Mouse (Mus musculus): ENCODE results near the gene Amdhd1. TPM values are rescaled to one million over a fixed set of nuclear protein-coding genes. Genes with fewer than 3 reads are reported as not detected.

Gene Amdhd1
- polyA plus RNA-seq, 2 experiments, result 5.7 to 9.7 TPM

- TF ChIP-seq EP300 (IDR thresholded peaks at IDR 0.05; ENCODE audit: low read depth) (no peak), CTCF (IDR thresholded peaks at IDR 0.05; ENCODE audit: low read depth) (no peak)
- no peaks in the 10 kb centered on the region for H3K36me3 ChIP-seq (replicated peaks; ENCODE audit: control insufficient read depth, insufficient read depth, low read depth)
- no peak overlapping the region for H3K4me2 ChIP-seq (ENCODE audit: low read depth)
- H3K4me1 ChIP-seq (replicated peaks; ENCODE audit: control insufficient read depth in 2 of 2, insufficient read depth in 2 of 2, low read length in 1 of 2), result peaks cover 0 to 10% of the 10 kb centered on the region in 2 experiments; a peak in 1 of 4 replicates
- WGBS (ENCODE audit: insufficient replicate concordance), result 23% methylated on average over 4 of the region's 4 CpGs
- no peak overlapping the region for H3K27ac ChIP-seq
- H3K4me3 ChIP-seq (ENCODE audit: insufficient read depth in 1 of 2, low read depth in 2 of 2, low read length in 2 of 2), result no peak overlapping the region
- ATAC-seq (ENCODE audit: insufficient read depth) (no peak), DNase-seq (ENCODE audit: low read depth in 3 of 3, low spot score in 3 of 3) (no peak)
- no peaks in the 10 kb centered on the region for H3K9me3 ChIP-seq (ENCODE audit: control insufficient read depth, low read length)
- H3K9ac ChIP-seq (replicated peaks), result no peak overlapping the region
- no peaks in the 10 kb centered on the region for H3K27me3 ChIP-seq (ENCODE audit: control insufficient read depth, insufficient read depth, low read length)
These were observed 18.8 kb downstream of the Amdhd1 start for GRCm38 (mm10) chr10:93520994-93521393.

DNA sequence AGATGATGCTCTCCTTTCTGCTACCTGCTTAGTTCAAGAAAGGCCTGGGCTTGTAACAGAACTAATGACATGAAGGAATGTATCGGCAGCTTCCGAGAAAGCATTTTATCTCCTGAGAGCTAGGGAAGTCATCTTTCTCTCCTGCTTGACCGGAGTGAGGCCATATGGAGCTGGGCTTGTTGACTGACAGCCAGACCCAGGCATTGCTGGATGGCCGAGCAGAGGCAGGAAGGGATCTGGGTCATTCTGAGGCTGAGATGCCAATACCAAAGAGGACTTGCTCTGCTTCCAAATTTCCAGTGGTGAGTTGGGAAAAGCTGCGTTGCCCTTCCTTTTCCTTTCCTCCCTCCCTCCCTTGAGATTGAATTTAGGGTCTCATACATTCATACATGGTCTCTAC lies 20.1 kb downstream of the Amdhd1 start:
- Histone ChIP-seq H3K27ac (no peak overlapping the region), H3K9ac (replicated peaks) (no peak overlapping the region), H3K4me1 (replicated peaks; ENCODE audit: control insufficient read depth in 2 of 2, insufficient read depth in 2 of 2, low read length in 1 of 2) (peaks cover 0 to 12% of the 10 kb centered on the region in 2 experiments; a peak in 2 of 4 replicates), H3K27me3 (ENCODE audit: control insufficient read depth, insufficient read depth, low read length) (no peaks in the 10 kb centered on the region), H3K4me3 (ENCODE audit: insufficient read depth in 1 of 2, low read depth in 2 of 2, low read length in 2 of 2) (no peak overlapping the region), H3K36me3 (replicated peaks; ENCODE audit: control insufficient read depth, insufficient read depth, low read depth) (no peaks in the 10 kb centered on the region), H3K4me2 (ENCODE audit: low read depth) (no peak overlapping the region), H3K9me3 (ENCODE audit: control insufficient read depth, low read length) (no peaks in the 10 kb centered on the region)
- TF ChIP-seq EP300 (IDR thresholded peaks at IDR 0.05; ENCODE audit: low read depth) (no peak), CTCF (IDR thresholded peaks at IDR 0.05; ENCODE audit: low read depth) (no peak)
- ATAC-seq (ENCODE audit: insufficient read depth) (no peak), DNase-seq (ENCODE audit: low read depth in 3 of 3, low spot score in 3 of 3) (no peak)
- WGBS (ENCODE audit: insufficient replicate concordance), result 70% methylated on average over 5 of the region's 5 CpGs

GRCm38 (mm10) chr10:93519159-93519558 lies 20.7 kb downstream of the Amdhd1 start:
- ATAC-seq (ENCODE audit: insufficient read depth) (no peak), DNase-seq (ENCODE audit: low read depth in 3 of 3, low spot score in 3 of 3) (no peak)
- Histone ChIP-seq H3K27ac (no peak overlapping the region), H3K4me3 (ENCODE audit: insufficient read depth in 1 of 2, low read depth in 2 of 2, low read length in 2 of 2) (no peak overlapping the region), H3K9ac (replicated peaks) (no peak overlapping the region), H3K4me2 (ENCODE audit: low read depth) (no peak overlapping the region), H3K4me1 (replicated peaks; ENCODE audit: control insufficient read depth in 2 of 2, insufficient read depth in 2 of 2, low read length in 1 of 2) (peaks cover 0 to 12% of the 10 kb centered on the region in 2 experiments; a peak in 2 of 4 replicates), H3K36me3 (replicated peaks; ENCODE audit: control insufficient read depth, insufficient read depth, low read depth) (no peaks in the 10 kb centered on the region), H3K27me3 (ENCODE audit: control insufficient read depth, insufficient read depth, low read length) (no peaks in the 10 kb centered on the region), H3K9me3 (ENCODE audit: control insufficient read depth, low read length) (no peaks in the 10 kb centered on the region)
- WGBS (ENCODE audit: insufficient replicate concordance), result 71% methylated on average over 8 of the region's 8 CpGs
- TF ChIP-seq CTCF (IDR thresholded peaks at IDR 0.05; ENCODE audit: low read depth), result no peak
- TF ChIP-seq EP300 (IDR thresholded peaks at IDR 0.05; ENCODE audit: low read depth), result no peak

DNA sequence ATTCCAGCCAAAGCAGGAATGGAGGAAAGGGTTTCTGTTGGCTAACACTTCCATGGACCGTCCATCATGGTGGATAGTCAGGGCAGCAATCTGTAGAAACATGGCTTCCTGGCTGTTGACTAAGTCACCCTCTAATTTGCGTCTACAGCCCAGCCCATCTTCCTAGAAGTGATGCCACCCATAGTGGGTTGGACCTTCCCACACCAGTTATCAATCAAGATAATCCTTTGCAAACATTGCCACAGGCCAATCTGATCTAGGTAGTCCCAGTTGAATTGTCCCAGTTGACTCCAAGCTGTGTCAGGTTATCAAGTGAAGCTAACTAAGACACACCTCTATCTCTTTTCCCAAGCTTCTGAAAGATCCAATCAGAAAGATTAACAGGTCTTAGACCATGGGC lies 21.2 kb downstream of the Amdhd1 start:
- H3K36me3 ChIP-seq (replicated peaks; ENCODE audit: control insufficient read depth, insufficient read depth, low read depth), result no peaks in the 10 kb centered on the region
- no peak overlapping the region for H3K9ac ChIP-seq (replicated peaks)
- H3K27ac ChIP-seq, result no peak overlapping the region
- H3K9me3 ChIP-seq (ENCODE audit: control insufficient read depth, low read length), result no peaks in the 10 kb centered on the region
- ATAC-seq (ENCODE audit: insufficient read depth) (no peak), DNase-seq (ENCODE audit: low read depth in 3 of 3, low spot score in 3 of 3) (no peak)
- H3K4me3 ChIP-seq (ENCODE audit: insufficient read depth in 1 of 2, low read depth in 2 of 2, low read length in 2 of 2), result no peak overlapping the region
- WGBS (ENCODE audit: insufficient replicate concordance), result 64% methylated on average over 2 of the region's 2 CpGs
- H3K4me1 ChIP-seq (replicated peaks; ENCODE audit: control insufficient read depth in 2 of 2, insufficient read depth in 2 of 2, low read length in 1 of 2), result peaks cover 0 to 12% of the 10 kb centered on the region in 2 experiments; a peak in 2 of 4 replicates
- H3K27me3 ChIP-seq (ENCODE audit: control insufficient read depth, insufficient read depth, low read length), result no peaks in the 10 kb centered on the region
- H3K4me2 ChIP-seq (ENCODE audit: low read depth), result no peak overlapping the region
- TF ChIP-seq EP300 (IDR thresholded peaks at IDR 0.05; ENCODE audit: low read depth), result no peak
- no peak for TF ChIP-seq CTCF (IDR thresholded peaks at IDR 0.05; ENCODE audit: low read depth)

DNA sequence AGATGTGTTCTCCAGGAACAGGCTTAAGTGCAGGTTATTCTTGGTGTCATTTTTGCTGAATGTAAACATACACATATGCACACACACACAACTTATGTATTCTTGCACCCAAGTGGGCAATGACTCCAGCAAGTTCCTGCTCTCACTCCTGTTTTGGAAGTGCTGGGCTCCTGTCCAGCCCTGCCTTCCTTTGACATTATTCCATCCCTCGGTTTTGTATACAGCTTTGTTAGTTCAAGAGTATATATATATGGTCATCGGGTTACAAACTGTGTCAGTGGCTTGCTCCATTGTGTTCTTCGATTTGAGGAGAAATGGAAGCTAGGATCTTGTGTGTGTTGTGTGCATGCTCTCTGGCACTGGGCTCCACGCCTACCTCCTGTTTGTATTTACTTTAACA lies 21.6 kb downstream of the Amdhd1 start:
- H3K36me3 ChIP-seq (replicated peaks; ENCODE audit: control insufficient read depth, insufficient read depth, low read depth), result no peaks in the 10 kb centered on the region
- H3K4me1 ChIP-seq (replicated peaks; ENCODE audit: control insufficient read depth in 2 of 2, insufficient read depth in 2 of 2, low read length in 1 of 2), result peaks cover 0 to 12% of the 10 kb centered on the region in 2 experiments; a peak in 2 of 4 replicates
- no peak for TF ChIP-seq EP300 (IDR thresholded peaks at IDR 0.05; ENCODE audit: low read depth)
- no peak for TF ChIP-seq CTCF (IDR thresholded peaks at IDR 0.05; ENCODE audit: low read depth)
- H3K4me2 ChIP-seq (ENCODE audit: low read depth), result no peak overlapping the region
- H3K9me3 ChIP-seq (ENCODE audit: control insufficient read depth, low read length), result no peaks in the 10 kb centered on the region
- ATAC-seq (ENCODE audit: insufficient read depth) (peak; percentile 17; the same call in 1 of the 2 replicates), DNase-seq (ENCODE audit: low read depth in 3 of 3, low spot score in 3 of 3) (no peak)
- no peaks in the 10 kb centered on the region for H3K27me3 ChIP-seq (ENCODE audit: control insufficient read depth, insufficient read depth, low read length)
- H3K4me3 ChIP-seq (ENCODE audit: insufficient read depth in 1 of 2, low read depth in 2 of 2, low read length in 2 of 2), result no peak overlapping the region
- 51% methylated on average over 4 of the region's 4 CpGs for WGBS (ENCODE audit: insufficient replicate concordance)
- H3K9ac ChIP-seq (replicated peaks), result no peak overlapping the region
- H3K27ac ChIP-seq, result no peak overlapping the region

All from liver, embryonic 14.5 days (tissue).